Mouse (Mus musculus) heart, adult 2 months (tissue): ENCODE results near the gene Ralgps2. TPM values are rescaled to one million over a fixed set of nuclear protein-coding genes. Genes with fewer than 3 reads are reported as not detected.
A peak's percentile ranks its signal among the peaks of the same experiment; 100 is the strongest.

ENCODE experiments used
- DNase-seq, 2 experiments: peaks; one replicate each; pipeline ENCODE4 v3.0.0; 2021
- H3K27ac ChIP-seq: fragments of 200-600 bp; 2 replicates; pipeline ENCODE4 v1.8.1; 2022
- H3K27me3 ChIP-seq: fragments of 200-500 bp; 2 replicates; pipeline ENCODE4 v1.6.1; 2012; ENCODE audit warnings: mild to moderate bottlenecking, low read length, inconsistent platforms, mixed read lengths; ENCODE audit not compliant: control insufficient read depth, insufficient read depth
- H3K36me3 ChIP-seq: fragments of 200-500 bp; 2 replicates; pipeline ENCODE4 v1.6.1; 2012; ENCODE audit warnings: low read length, inconsistent platforms; ENCODE audit not compliant: control insufficient read depth, insufficient read depth
- H3K4me1 ChIP-seq: fragments of 200-500 bp; 2 replicates; pipeline ENCODE4 v1.6.1; 2011; ENCODE audit warnings: low read length; ENCODE audit not compliant: control insufficient read depth, insufficient read depth
- H3K4me3 ChIP-seq: fragments of 200-600 bp; 2 replicates; pipeline ENCODE4 v1.8.1; 2022
- H3K79me2 ChIP-seq: fragments of 200-500 bp; replicated peaks from 2 replicates; pipeline ENCODE4 v1.6.1; 2012; ENCODE audit warnings: mild to moderate bottlenecking, inconsistent platforms, low read length, moderate library complexity, mixed read lengths; ENCODE audit not compliant: control insufficient read depth, insufficient read depth
- H3K9ac ChIP-seq: fragments of 200-500 bp; 2 replicates; pipeline ENCODE4 v1.6.1; 2012; ENCODE audit warnings: low read depth, mild to moderate bottlenecking, control low read depth, inconsistent platforms, low read length, mixed read lengths
- CTCF ChIP-seq: fragments of 200-600 bp; IDR thresholded peaks from 2 replicates; pipeline ENCODE4 v1.8.1; 2022; ENCODE audit warnings: antibody characterized with exemption, mild to moderate bottlenecking, moderate library complexity
- EP300 ChIP-seq: fragments of 200-500 bp; IDR thresholded peaks from 2 replicates; pipeline ENCODE4 v1.6.1; 2011; ENCODE audit warnings: low read depth, low read length, control low read depth; ENCODE audit not compliant: insufficient read depth
- POLR2A ChIP-seq: fragments of 200-500 bp; IDR thresholded peaks from 2 replicates; pipeline ENCODE4 v1.6.1; 2011; ENCODE audit warnings: mild to moderate bottlenecking, low read depth, low read length, control low read depth; ENCODE audit not compliant: insufficient read depth
- WGBS: fragments of 180-500 bp; shearing (Covaris S2); methylation state at CpG from one replicate; pipeline ENCODE4 v1.1.7; 2018; 5-methylcytosine and 5-hydroxymethylcytosine counted together
- intact Hi-C: fragments of 180-260 bp; cut with DNase I; formaldehyde crosslinking; loops from one replicate; pipeline ENCODE4 v1.15.1; 2025
- polyA plus RNA-seq: library from polyadenylated mRNA; depleted of rRNA; stranded (reverse); fragments of >200 nt; gene quantifications from 2 replicates; pipeline ENCODE4 v1.2.3, GENCODE M21; 2012
- total RNA-seq, 2 experiments: library from RNA; stranded (reverse); gene quantifications; 2 replicates each; pipeline ENCODE4 v1.2.3; 2021

The Ralgps2 gene
- total and polyA plus RNA-seq, 3 experiments, result 3.5 to 8.1 (median 8.1) TPM

- DNase-seq, result no peak
- TF ChIP-seq POLR2A (no peak), CTCF (no peak), EP300 (no peak)
- 94% methylated on average over 4 of the region's 4 CpGs for WGBS
- Histone ChIP-seq H3K4me3 (no peak overlapping the region), H3K27me3 (no peaks in the 10 kb centered on the region), H3K36me3 (no peaks in the 10 kb centered on the region), H3K4me1 (no peaks in the 10 kb centered on the region), H3K9ac (no peak overlapping the region), H3K27ac (no peak overlapping the region), H3K79me2 (no peaks in the 10 kb centered on the region)
- intact Hi-C loops, result no loop called here
Measured at GRCm38 (mm10) chr1:156909265-156909664, 30.2 kb downstream of the Ralgps2 start.

- no peak for TF ChIP-seq EP300
- TF ChIP-seq POLR2A, result no peak
- TF ChIP-seq CTCF, result no peak
- no peak for DNase-seq
- 78% methylated on average over 2 of the region's 2 CpGs for WGBS
- H3K27me3 ChIP-seq, result no peaks in the 10 kb centered on the region
- intact Hi-C loops, result no loop called here
- no peak overlapping the region for H3K27ac ChIP-seq
- H3K9ac ChIP-seq, result no peak overlapping the region
- no peaks in the 10 kb centered on the region; the same call in 1 of the 2 replicates for H3K79me2 ChIP-seq
- no peak overlapping the region for H3K4me3 ChIP-seq
- no peaks in the 10 kb centered on the region for H3K36me3 ChIP-seq
- no peaks in the 10 kb centered on the region for H3K4me1 ChIP-seq
Measured at GRCm38 (mm10) chr1:156905660-156906059, 33.8 kb downstream of the Ralgps2 start.

GRCm38 (mm10) chr1:156903899-156904298 is 35.5 kb downstream of the Ralgps2 start:
- H3K27ac ChIP-seq, result no peak overlapping the region
- H3K27me3 ChIP-seq, result no peaks in the 10 kb centered on the region
- no peak overlapping the region for H3K9ac ChIP-seq
- no peaks in the 10 kb centered on the region; the same call in 1 of the 2 replicates for H3K79me2 ChIP-seq
- no peaks in the 10 kb centered on the region for H3K4me1 ChIP-seq
- DNase-seq, result no peak
- H3K36me3 ChIP-seq, result no peaks in the 10 kb centered on the region
- intact Hi-C loops, result no loop called here
- no peak for TF ChIP-seq EP300
- no peak for TF ChIP-seq CTCF
- no peak for TF ChIP-seq POLR2A
- H3K4me3 ChIP-seq, result no peak overlapping the region
- WGBS, result 91% methylated on average over 3 of the region's 3 CpGs

GRCm38 (mm10) chr1:156901689-156902088 is 37.7 kb downstream of the Ralgps2 start:
- 78% methylated on average over 6 of the region's 6 CpGs for WGBS
- intact Hi-C loops, result no loop called here
- H3K79me2 ChIP-seq, result no peaks in the 10 kb centered on the region; the same call in 1 of the 2 replicates
- no peaks in the 10 kb centered on the region for H3K36me3 ChIP-seq
- H3K27me3 ChIP-seq, result no peaks in the 10 kb centered on the region
- H3K4me1 ChIP-seq, result no peaks in the 10 kb centered on the region
- no peak overlapping the region for H3K4me3 ChIP-seq
- no peak overlapping the region for H3K9ac ChIP-seq
- H3K27ac ChIP-seq, result no peak overlapping the region
- TF ChIP-seq EP300, result no peak
- TF ChIP-seq CTCF, result no peak
- TF ChIP-seq POLR2A, result no peak
- DNase-seq, result no peak

- no peak for DNase-seq
- Histone ChIP-seq H3K9ac (no peak overlapping the region), H3K4me3 (no peak overlapping the region), H3K27ac (no peak overlapping the region), H3K79me2 (no peaks in the 10 kb centered on the region), H3K27me3 (no peaks in the 10 kb centered on the region), H3K4me1 (no peaks in the 10 kb centered on the region), H3K36me3 (no peaks in the 10 kb centered on the region)
- TF ChIP-seq POLR2A (no peak), CTCF (0 out of 2 replicates have a peak, but pooled peaks have one; percentile 17), EP300 (no peak)
- 95% methylated on average over 4 of the region's 4 CpGs for WGBS
- intact Hi-C loops, result no loop called here
Measured at GRCm38 (mm10) chr1:156891561-156891960, 47.9 kb downstream of the Ralgps2 start.

- Histone ChIP-seq H3K27ac (no peak overlapping the region), H3K4me1 (no peaks in the 10 kb centered on the region), H3K9ac (no peak overlapping the region), H3K36me3 (no peaks in the 10 kb centered on the region), H3K79me2 (no peaks in the 10 kb centered on the region), H3K27me3 (no peaks in the 10 kb centered on the region), H3K4me3 (no peak overlapping the region)
- TF ChIP-seq CTCF (peak; percentile 23; the same call in 1 of the 2 replicates), EP300 (no peak)
- intact Hi-C loops, result no loop called here
- no peak for DNase-seq
- WGBS, result 91% methylated on average over 4 of the region's 4 CpGs
Measured at GRCm38 (mm10) chr1:156888830-156889229, 50.6 kb downstream of the Ralgps2 start.
